Mouse (Mus musculus) kidney, adult 8-10 months (tissue): ENCODE data around the gene Mgat5.
A peak's percentile ranks its signal among the peaks of the same experiment; 100 is the strongest.

Source experiments
- DNase-seq, 2 experiments: peaks; one replicate each; pipeline ENCODE4 v3.0.0; 2022

Gene Mgat5

DNA sequence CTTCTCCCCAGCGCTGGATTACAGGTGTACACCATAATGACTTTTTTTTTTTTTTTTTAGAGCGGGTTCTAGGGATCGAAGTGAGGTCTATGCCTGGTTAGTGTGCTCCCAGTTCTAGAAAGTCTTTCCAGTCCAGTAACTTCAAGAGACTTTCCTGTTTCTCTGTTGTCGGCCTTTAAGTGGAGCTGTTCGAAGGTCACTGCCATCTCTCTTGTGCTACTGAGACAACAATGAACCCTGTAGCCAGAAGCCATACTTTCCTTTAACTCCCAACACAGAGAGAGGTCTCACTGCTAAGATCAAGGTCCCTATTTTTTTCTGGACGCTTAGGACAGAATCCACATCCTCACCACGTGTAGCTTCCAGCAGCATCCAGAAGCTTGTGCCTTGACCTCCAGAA lies 13.4 kb downstream of the Mgat5 start:
- DNase-seq, result peak in 1 of 2 experiments; percentile 32

GRCm38 (mm10) chr1:127219161-127219560 lies 14.3 kb downstream of the Mgat5 start:
- DNase-seq, result no peak

DNA sequence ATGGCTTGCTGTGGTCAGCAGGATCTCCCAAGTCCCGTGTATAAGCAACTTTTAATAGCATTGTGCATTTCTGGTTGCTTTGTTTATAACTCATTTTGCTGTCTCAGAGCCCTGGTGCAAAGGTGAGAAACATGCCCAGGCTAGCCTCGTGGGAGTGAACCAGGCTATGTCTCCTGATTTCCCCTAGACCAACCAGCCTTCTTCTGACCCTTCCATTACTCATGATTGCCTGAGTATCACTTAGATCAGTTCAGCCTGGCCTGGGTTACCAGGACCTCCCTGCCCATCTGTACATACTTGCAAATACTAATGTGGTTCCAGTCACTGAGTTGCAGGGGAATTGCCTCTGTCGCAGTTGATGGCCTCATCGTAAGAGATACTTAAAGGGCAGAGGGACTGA lies 14.8 kb downstream of the Mgat5 start:
- no peak for DNase-seq

DNA sequence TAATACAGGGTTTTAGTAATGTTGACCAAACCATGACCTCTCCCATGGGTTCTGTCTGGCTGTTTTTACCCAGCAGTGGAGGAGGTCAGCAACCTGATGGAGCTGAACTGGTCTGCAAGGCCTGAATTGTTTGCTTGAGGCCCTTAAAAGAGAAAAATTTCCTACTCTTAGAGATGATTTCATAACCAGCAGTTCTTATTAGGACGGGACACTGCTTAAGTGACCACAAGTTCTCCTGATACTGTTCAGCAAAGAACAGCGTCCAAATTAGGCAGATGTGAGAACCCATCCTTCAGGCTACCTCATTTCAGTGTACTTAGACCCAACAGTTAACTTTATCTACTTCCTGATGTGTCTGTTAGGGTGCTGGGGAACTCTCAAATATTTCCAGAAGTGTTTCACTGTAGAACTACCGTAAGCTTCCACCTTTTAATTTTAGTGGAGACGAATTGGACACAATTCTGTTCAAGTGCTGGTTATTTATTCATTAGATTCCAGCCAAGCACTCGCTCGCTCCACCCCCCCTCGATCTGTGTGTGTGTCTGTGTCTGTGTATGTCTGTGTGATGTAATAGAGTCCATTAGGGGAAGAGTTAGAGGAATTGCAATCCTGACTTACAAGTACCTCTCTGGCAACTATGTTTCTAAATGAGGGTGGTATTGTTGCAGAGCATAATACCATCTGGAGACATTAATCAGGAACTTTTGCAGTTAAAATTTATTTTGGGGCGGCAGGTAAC lies 17.4 kb downstream of the Mgat5 start:
- no peak for DNase-seq

DNA sequence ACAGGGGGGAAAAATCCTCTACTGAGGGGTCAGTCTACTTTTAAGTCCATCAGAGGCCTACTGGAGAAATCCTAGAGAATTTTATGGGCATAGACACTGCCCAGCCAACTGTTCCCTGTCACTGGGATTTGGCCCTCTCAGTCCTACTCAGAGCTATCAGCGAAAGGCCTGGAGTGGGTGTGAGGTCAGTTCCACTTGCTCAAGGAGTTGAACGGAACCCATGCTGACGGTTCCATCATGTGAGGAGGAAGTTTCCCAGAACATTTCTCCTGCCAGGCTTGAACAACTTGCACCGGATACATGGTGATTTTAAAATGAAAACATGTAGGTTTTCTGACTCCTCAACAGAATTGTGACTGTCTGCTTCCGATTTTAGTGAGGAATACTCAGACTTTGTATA lies 20.2 kb downstream of the Mgat5 start:
- no peak for DNase-seq

DNA sequence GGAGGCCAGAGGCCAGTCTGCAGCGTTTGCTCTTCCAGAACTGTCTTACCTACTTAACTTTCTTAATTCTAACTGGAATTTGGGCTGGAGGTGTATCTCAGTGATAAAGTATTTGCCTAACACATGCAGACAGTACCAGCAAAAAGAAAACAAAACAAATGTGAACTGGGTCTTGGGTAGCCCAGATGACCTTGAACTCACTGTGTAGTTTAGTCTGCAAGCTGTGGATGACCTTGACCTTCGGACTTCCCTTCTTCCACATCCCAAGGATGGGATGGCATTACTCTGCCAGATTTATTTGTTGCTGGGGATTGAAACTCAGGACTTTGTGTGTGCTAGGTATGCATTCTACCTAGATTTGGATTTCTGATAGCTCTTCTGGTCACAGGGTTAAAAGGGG lies 24.2 kb downstream of the Mgat5 start:
- DNase-seq, result no peak

GRCm38 (mm10) chr1:127230468-127230867 lies 25.7 kb downstream of the Mgat5 start:
- no peak for DNase-seq

DNA sequence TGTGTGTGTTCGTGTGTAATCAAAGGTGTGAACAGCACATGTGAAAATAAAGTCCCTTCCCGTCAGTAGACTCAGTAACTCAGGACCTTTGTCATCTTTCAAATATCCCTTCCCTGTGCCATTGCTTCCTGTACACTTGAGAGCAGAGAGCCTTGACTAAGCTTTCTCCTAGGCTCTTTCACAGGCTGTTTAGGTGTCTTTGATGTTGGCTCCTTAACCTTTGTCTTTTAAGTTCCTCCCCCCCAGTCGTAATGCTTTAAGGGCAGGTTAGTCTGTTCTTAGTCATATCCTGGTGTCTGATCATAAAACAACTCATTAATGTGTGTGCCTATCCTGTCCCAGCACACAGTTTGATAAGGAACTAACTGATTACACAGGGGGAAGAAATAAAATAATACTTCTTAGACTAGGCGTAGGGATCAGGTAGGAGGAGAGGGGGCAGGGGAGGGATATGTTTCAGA lies 28.4 kb downstream of the Mgat5 start:
- no peak for DNase-seq

DNA sequence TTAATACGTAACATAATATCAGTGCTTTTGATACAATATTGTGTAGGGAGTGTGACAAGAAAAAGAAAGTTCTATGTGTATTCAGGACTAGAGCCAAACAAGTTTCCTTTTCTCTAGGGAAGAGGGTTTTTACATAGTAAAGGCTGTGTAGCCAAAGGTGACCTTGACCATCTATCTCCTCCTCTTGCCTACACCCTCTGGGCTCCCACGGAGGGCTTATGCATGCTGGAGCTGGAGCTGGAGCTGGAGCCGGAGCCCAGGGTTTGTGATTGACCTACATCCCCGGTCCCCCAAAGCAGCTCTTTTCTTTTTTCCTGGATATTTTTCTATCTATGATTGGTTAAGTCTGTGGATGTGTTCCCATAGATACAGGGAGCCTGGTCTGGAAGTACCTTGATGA lies 30.3 kb downstream of the Mgat5 start:
- DNase-seq, result no peak

- no peak for DNase-seq
These were observed 31.6 kb downstream of the Mgat5 start for GRCm38 (mm10) chr1:127236396-127236795.

DNA sequence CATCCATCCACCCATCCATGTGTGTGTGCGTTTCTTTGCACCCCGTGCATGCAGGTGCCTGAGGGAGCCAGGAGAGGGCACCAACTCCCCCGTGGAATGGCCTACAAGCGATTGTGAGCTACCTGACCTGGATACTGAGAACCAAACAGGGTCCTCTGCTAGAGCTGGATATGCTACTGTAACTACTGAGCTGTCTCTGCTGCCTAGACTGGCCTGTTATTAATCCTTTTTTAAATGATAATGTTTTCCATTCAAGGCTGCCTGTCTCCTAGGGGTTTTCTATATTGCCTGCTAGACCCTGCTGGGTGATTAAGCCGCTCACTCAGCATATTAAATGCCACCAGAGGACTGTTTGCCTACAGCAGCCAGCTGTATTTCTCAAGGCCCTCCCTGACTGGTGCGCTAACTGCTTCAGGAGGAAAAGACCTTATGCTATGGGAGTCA lies 34.1 kb downstream of the Mgat5 start:
- DNase-seq, result no peak

GRCm38 (mm10) chr1:127239914-127240313 lies 35.1 kb downstream of the Mgat5 start:
- peak in 1 of 2 experiments; percentile 33 for DNase-seq

DNA sequence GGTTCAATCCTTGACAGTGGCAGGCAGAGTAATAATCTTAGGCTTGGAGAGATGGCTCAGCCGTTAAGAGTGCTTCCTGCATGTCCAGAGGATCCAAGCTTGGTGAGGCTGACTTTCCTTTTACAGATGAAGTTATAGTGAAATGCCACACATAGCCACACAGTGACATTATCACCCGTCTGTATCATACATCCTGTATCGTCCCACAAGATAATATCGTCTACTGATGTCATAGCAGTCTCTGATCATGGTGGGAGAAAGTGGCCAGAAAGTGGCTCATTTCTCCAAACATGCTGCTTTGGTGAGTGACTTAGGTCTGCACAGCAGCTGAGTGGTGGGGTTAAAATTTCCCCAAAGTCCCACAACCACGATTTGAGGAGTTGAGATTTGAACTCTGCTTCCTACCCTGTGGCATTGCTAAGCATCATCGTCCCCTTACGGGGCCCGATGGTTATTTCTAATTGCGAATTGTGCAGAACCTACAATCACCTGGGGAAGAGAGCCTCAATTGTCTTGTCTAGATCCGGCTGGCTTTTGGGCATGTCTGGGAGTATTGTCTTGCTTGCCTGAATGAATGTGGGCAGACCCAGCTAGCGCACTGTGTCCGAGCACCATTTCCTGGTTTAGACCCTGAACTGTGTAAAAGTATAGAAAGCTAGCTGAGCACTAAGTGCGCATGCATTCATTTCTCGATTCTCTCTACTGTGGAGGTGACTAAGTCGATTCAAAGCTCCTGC lies 37.5 kb downstream of the Mgat5 start:
- DNase-seq, result no peak

GRCm38 (mm10) chr1:127242888-127243588 lies 38.2 kb downstream of the Mgat5 start:
- no peak for DNase-seq

DNA sequence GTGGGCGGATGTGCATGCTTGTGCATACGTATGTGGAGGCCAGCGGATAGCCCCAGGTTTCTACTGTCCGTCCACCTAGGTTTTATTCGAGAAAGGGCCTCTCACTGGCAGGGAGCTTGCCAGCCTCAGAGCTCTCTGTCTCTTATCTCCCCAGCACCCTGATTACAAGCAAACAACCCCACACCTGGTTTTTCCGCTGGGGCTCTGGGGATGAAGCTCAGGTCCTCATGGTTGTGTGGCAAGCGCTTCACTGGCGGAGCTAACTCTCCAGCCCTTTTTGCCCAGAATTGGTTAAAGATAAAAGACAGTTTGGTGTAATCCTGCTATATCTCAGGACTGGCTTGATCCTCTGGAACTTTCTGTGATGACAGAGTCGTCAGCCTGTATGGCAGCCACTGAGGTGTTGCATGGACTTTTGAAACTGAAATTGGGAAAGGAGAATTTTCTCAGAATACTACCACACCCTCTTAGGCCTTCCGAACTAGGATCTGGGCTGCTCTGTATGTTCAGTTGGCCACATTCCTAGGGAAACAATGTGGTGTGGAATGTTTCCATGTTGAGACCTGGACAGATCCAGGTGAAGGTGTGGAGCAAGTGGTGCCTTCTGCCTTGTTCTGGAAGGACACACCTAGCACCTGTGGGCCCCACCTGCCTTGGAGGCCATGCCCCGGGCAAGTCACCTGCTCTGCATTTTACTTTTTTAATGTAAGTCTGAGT lies 39.4 kb downstream of the Mgat5 start:
- DNase-seq, result no peak

GRCm38 (mm10) chr1:127246158-127246557 lies 41.3 kb downstream of the Mgat5 start:
- DNase-seq, result no peak

DNA sequence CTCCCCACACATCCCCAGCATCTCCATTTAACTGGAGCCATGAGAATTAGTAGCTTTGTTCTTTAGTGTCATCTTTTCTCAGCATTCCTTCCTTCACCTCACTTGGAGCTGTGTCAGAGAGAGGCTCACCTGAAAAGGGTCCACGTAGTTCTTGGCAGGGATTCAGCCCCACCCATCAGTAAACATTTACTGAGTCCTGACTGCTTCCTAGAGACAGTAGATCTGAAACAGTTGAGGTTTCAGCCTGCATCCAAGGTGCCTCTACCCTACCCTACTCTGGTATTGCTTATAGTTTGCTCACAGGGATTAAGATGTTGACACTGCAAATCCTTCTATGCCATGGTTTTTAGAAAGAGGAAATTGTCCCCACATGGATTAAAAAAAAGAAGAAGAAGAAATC lies 43.6 kb downstream of the Mgat5 start:
- DNase-seq, result peak; percentile 38 to 70

GRCm38 (mm10) chr1:127249621-127250020 lies 44.8 kb downstream of the Mgat5 start:
- DNase-seq, result no peak

DNA sequence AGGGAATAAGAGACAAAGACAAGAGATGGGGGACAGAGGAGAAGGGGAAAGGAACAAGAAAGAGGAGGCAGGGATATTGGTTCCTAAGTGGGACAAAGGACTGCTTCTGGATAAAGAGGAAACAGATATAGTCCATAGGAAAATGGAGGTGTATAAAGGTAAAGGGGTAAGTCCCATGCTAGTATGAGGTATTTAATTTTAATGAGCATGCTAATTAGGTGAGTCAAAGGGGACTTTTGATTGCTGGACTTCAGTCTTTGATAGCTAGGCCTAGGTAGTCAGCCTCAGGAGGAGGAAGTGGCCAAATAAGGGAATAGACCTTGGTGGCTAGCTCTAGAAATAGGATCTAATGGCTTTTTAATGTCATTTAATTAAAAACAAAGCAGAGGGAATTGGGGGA lies 45.5 kb downstream of the Mgat5 start:
- no peak for DNase-seq

- DNase-seq, result no peak
These were observed 46.9 kb downstream of the Mgat5 start for GRCm38 (mm10) chr1:127251751-127252150.

DNA sequence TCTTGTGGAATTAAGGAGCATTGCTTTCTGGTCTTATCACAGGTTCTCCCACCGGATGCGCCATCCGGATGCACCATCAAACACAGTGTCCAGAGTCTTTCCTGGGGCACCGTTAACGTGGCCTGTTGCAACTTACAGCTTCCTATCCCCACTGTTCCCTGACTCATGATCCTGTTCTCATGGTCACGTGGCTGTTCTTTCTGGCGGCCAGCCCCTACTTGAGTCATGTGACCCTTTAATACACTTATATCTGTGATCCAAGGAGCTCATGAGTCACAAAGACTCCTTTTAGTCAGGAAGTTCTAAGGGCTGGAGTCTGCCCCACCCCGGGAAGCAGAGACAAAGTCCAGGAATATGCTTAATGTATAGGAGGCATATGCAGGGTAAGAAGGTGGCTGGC lies 52.2 kb downstream of the Mgat5 start:
- no peak for DNase-seq

DNA sequence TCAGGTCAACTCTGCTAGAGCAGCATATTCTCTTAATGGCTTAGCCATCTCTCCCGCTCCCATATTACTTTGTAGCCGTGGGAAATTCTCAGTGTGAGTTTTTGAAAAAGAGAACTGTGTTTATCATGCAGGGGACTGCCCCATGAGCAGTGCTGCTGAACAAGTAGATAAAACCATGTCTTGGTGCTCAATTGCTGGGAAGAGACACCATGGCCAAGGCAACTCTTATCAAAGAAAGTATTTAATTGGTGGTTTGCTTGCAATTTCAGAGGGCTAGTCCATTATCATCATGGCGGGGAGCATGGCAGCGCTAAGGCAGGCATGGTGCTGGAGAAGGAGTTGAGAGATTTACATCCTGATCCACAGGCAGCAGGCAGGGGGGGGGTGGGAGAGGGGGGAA lies 54.9 kb downstream of the Mgat5 start:
- DNase-seq, result no peak

- peak; percentile 62 to 87 for DNase-seq
These were observed 56.2 kb downstream of the Mgat5 start for GRCm38 (mm10) chr1:127260969-127261368.
